Mouse (Mus musculus): Measurements from ENCODE around the gene Rgs14. TPM values are rescaled to one million over a fixed set of nuclear protein-coding genes. Genes with fewer than 3 reads are reported as not detected.

Rgs14 gene
- total and polyA plus RNA-seq, 3 experiments = 14.4 to 20.5 TPM; not detected in 1

- Histone ChIP-seq H3K9ac (ENCODE audit: control insufficient read depth, low read depth, low read length, poor library complexity, severe bottlenecking) (no peak overlapping the region), H3K9me3 (replicated peaks; ENCODE audit: insufficient read depth, low read length) (no peaks in the 10 kb centered on the region), H3K27ac (ENCODE audit: control insufficient read depth, low read depth, low read length) (no peak overlapping the region), H3K4me3 (ENCODE audit: control insufficient read depth in 1 of 2, insufficient read depth in 1 of 2, low read depth in 2 of 2, low read length in 2 of 2) (no peak overlapping the region), H3K27me3 (ENCODE audit: control insufficient read depth in 1 of 2, insufficient read depth in 2 of 2, low read length in 2 of 2) (no peaks in the 10 kb centered on the region), H3K4me1 (ENCODE audit: control insufficient read depth in 1 of 2, insufficient read depth in 2 of 2, low read length in 2 of 2) (peaks cover 0 to 8% of the 10 kb centered on the region in 2 experiments; a peak in 2 of 4 replicates), H3K36me3 (ENCODE audit: control insufficient read depth in 1 of 2, insufficient read depth in 2 of 2, low read length in 2 of 2) (no peaks in the 10 kb centered on the region), H3K79me2 (ENCODE audit: control insufficient read depth, insufficient read depth, low read length, poor library complexity) (no peaks in the 10 kb centered on the region)
- no peak for DNase-seq (ENCODE audit: low read depth, low spot score)
- TF ChIP-seq TAL1 (IDR thresholded peaks at IDR 0.05; ENCODE audit: low read length) (no peak), NRF1 (IDR thresholded peaks at IDR 0.05; ENCODE audit: insufficient read depth, low read depth, low read length, poor library complexity, severe bottlenecking) (no peak), E2F4 (IDR thresholded peaks at IDR 0.05; ENCODE audit: borderline replicate concordance, low read depth, low read length) (no peak), BHLHE40 (IDR thresholded peaks at IDR 0.05; ENCODE audit: borderline replicate concordance, low read depth, low read length) (no peak), POLR2AphosphoS5 (IDR thresholded peaks at IDR 0.05; ENCODE audit: borderline replicate concordance, low read depth, low read length) (no peak), EP300 (IDR thresholded peaks at IDR 0.05; ENCODE audit: low read depth in 1 of 2, low read length in 2 of 2) (no peak), JUND (IDR thresholded peaks at IDR 0.05; ENCODE audit: low read depth, low read length) (no peak), ZNF384 (IDR thresholded peaks at IDR 0.05; ENCODE audit: low read depth, low read length) (no peak), MEF2A (IDR thresholded peaks at IDR 0.05; ENCODE audit: extremely low read depth, insufficient replicate concordance, low read depth, low read length, poor library complexity, severe bottlenecking) (no peak)
These were observed 51.6 kb downstream of the Rgs14 start for GRCm38 (mm10) chr13:55420933-55421800.

GRCm38 (mm10) chr13:55426613-55427012, 57.1 kb downstream of the Rgs14 start, which contains the start of gene F12:
Gene F12 (minus strand): TSS chr13:55426793.
- no peaks in the 10 kb centered on the region for H3K79me2 ChIP-seq (ENCODE audit: control insufficient read depth, insufficient read depth, low read length, poor library complexity)
- H3K27ac ChIP-seq (ENCODE audit: control insufficient read depth, low read depth, low read length) = no peak within 1 kb of the TSS
- no peaks in the 10 kb centered on the region; a peak in 2 of 4 replicates for H3K27me3 ChIP-seq (ENCODE audit: control insufficient read depth in 1 of 2, insufficient read depth in 2 of 2, low read length in 2 of 2)
- H3K4me3 ChIP-seq (ENCODE audit: control insufficient read depth in 1 of 2, insufficient read depth in 1 of 2, low read depth in 2 of 2, low read length in 2 of 2) = no peak within 1 kb of the TSS
- H3K36me3 ChIP-seq (ENCODE audit: control insufficient read depth in 1 of 2, insufficient read depth in 2 of 2, low read length in 2 of 2) = no peaks in the 10 kb centered on the region
- H3K9ac ChIP-seq (ENCODE audit: control insufficient read depth, low read depth, low read length, poor library complexity, severe bottlenecking) = no peak within 1 kb of the TSS
- no peak for DNase-seq (ENCODE audit: low read depth, low spot score)
- TF ChIP-seq USF1 (IDR thresholded peaks at IDR 0.05; ENCODE audit: low read depth, low read length) (no peak), GATA1 (IDR thresholded peaks at IDR 0.05; ENCODE audit: low read depth, low read length) (no peak), HCFC1 (IDR thresholded peaks at IDR 0.05; ENCODE audit: low read depth, low read length) (no peak), MEF2A (IDR thresholded peaks at IDR 0.05; ENCODE audit: extremely low read depth, insufficient replicate concordance, low read depth, low read length, poor library complexity, severe bottlenecking) (no peak), RCOR1 (IDR thresholded peaks at IDR 0.05; ENCODE audit: low read depth, low read length) (no peak)
- peaks cover 0 to under 1% of the 10 kb centered on the region in 2 experiments; a peak in 1 of 4 replicates for H3K4me1 ChIP-seq (ENCODE audit: control insufficient read depth in 1 of 2, insufficient read depth in 2 of 2, low read length in 2 of 2)
- no peaks in the 10 kb centered on the region for H3K9me3 ChIP-seq (replicated peaks; ENCODE audit: insufficient read depth, low read length)
